Mouse (Mus musculus) left cerebral cortex, adult 2 months (tissue): Measurements from ENCODE around the gene Polr3e. TPM values are rescaled to one million over a fixed set of nuclear protein-coding genes. Genes with fewer than 3 reads are reported as not detected.
"Not testable (repeated sequence)": the region's sequence is repeated elsewhere in the genome, so short reads cannot be mapped to it uniquely, and the experiment has no call there.

ENCODE experiments used
- DNase-seq, 2 experiments: peaks; one replicate each; pipeline ENCODE4 v3.0.0; 2021 to 2022; ENCODE audit warnings: low spot score in 2 of 2, mixed read lengths in 1 of 2; ENCODE audit errors: extremely low spot score in 1 of 2
- H3K27ac ChIP-seq: fragments of 200-600 bp; 2 replicates; pipeline ENCODE4 v1.8.1; 2022
- H3K4me3 ChIP-seq: fragments of 200-600 bp; 2 replicates; pipeline ENCODE4 v1.8.1; 2022
- CTCF ChIP-seq: fragments of 200-600 bp; IDR thresholded peaks from 2 replicates; pipeline ENCODE4 v1.8.1; 2022; ENCODE audit warnings: antibody characterized with exemption, mild to moderate bottlenecking, moderate library complexity
- intact Hi-C: fragments of 180-260 bp; cut with DNase I; formaldehyde crosslinking; loops from one replicate; pipeline ENCODE4 v1.15.1; 2025
- total RNA-seq, 2 experiments: library from RNA; stranded (reverse); gene quantifications; 2 replicates each; pipeline ENCODE4 v1.2.3; 2021

Polr3e gene
- total RNA-seq, 2 experiments from 2014 or later = 26.4 to 27.8 TPM

DNA sequence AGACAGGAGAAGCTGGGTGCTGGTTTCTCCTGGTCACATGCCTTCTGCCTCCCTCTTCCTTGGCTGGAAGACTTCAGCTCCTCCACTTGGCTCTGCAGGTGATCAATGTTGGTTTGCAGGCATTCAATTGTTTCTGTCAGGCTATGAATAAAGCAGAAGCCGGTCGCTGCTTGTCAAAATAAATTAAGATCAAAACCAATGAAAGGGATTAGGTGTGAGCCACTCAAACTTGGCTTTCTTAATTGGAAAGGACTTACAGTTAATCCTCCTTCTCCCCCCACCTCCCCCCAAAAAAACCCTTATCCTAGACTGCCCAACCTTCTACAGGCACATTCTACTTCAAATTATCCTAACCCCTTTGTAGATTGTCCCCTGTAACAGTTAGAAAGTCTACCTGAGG lies 42.6 kb downstream of the Polr3e start:
- Histone ChIP-seq H3K27ac (no peak overlapping the region), H3K4me3 (no peak overlapping the region)
- DNase-seq = no peak
- TF ChIP-seq CTCF = no peak
- intact Hi-C loops = no loop called here

DNA sequence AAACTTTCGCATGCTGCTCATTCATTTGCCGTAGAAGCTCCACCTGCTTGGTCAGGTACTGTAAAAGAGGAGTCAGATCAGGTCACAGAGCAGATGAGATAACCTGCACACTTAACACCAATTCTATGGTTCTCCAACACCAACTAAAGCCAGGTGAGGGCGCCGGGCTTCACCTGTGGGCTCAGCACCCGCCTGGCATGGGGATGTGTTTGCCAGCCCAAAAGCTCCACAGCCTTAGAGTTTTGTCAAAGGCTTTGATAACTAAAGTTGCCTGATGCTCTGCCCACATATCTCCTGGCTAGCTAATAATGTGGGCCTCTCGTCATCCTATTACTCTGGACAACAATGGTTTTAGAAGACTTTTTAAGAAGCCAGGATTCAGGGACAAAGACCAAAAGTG lies 43.1 kb downstream of the Polr3e start:
- Histone ChIP-seq H3K27ac (no peak overlapping the region), H3K4me3 (no peak overlapping the region)
- DNase-seq = no peak
- intact Hi-C loops = no loop called here
- no peak; the same call in 1 of the 2 replicates for TF ChIP-seq CTCF

DNA sequence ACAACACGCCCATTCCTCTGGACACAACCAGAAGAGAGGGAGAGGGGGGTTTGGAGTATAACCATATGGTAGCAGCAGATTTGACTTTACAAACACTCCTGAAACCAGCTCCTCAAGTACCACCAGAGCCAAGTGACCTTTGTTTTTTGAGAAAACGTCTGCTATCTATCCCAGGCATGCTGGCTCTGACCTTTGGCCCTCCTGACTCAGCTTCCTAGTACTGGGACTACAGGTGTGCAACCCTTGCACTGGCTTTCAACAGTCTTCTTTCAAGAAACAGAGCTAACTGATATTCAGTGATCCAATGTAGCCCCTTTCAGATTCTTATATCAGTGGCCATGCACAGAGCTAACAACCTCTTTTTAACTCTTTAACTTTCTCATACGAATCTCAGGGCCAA lies 44.3 kb downstream of the Polr3e start:
- no peak overlapping the region for H3K27ac ChIP-seq
- no peak overlapping the region for H3K4me3 ChIP-seq
- DNase-seq = no peak
- intact Hi-C loops = no loop called here
- TF ChIP-seq CTCF = no peak

DNA sequence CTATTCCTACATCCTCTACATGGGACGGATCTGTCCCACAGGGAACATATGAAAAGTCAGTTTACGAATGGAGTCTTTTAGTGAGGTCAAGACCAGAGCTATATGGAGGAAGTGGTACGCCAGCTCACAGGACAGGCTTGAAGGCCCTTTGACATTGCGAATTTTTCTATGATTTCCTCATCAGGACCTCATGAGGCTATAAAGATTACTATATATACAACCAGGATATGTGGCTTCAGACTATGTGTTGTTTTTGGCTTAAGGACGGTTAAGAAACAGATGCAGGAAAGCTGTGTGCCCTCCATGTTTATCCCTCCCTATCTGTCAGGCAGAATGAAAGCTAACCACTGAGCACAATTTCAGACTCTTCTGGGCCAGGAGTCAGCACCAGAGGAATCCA lies 45.6 kb downstream of the Polr3e start:
- no peak for DNase-seq
- TF ChIP-seq CTCF = no peak
- intact Hi-C loops = no loop called here

DNA sequence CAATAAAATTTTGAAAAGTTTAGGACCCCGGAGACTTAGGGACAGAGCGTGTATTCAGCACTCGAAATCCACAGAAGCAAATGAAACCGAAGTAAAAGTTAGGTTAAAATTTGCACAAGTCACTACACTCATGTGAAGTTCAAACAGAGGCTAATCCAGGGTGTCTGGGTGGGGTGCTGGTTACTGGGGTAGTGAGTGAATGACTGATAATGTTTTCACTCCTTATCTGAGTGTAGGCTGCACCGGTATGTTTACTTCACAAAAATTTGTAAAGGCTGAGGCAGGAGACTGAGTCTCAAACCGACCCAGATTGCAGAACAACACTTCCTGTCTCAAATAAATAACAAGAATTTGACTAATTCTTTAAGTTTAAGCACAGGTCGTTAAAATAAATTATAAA lies 51.7 kb downstream of the Polr3e start:
- H3K27ac ChIP-seq = no peak overlapping the region
- TF ChIP-seq CTCF = no peak
- DNase-seq = no peak
- intact Hi-C loops = no loop called here
- no peak overlapping the region for H3K4me3 ChIP-seq

More for the DNA sequence above, 45.6 kb downstream of the Polr3e start:
- Histone ChIP-seq H3K4me3 (no peak overlapping the region), H3K27ac (no peak overlapping the region)

DNA sequence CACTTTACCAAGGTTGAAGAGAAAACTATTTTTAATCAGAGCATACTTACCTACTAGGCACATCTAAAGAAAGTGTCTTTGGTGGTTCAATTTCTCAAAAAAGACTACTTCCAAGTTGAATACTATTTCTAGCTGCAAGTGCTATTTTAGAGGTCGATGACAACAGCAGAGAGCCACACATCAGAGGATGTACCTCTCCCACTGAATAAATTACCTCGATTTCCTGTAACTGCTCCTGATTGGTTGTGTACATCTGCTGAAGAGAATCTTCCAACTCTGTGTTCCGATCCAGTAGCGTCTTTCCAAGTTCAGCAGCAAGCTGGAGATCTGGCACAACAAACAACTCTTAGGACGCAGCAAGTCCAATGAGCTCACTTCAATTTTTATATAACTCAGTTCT lies 52.6 kb downstream of the Polr3e start:
- Histone ChIP-seq H3K4me3 (no peak overlapping the region), H3K27ac (no peak overlapping the region)
- DNase-seq = no peak
- no peak for TF ChIP-seq CTCF
- intact Hi-C loops = no loop called here

DNA sequence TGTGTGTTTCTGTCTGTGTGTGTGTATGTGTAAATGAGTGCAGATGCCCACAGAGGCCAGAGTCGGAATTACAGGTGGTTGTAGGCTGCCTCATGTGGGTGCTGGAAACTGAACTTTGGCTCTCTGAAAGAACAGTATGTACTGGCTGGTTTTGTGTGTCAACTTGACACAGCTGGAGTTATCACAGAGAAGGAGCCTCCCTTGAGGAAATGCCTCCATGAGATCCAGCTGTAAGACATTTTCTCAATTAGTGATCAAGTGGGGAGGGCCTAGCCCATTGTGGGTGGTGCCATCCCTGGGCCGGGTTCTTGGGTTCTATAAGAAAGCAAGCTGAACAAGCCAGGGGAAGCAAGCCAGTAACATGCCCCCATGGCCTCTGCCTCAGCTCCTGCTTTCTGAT lies 54.9 kb downstream of the Polr3e start:
- H3K4me3 ChIP-seq, intact Hi-C loops, DNase-seq: not testable (repeated sequence)

DNA sequence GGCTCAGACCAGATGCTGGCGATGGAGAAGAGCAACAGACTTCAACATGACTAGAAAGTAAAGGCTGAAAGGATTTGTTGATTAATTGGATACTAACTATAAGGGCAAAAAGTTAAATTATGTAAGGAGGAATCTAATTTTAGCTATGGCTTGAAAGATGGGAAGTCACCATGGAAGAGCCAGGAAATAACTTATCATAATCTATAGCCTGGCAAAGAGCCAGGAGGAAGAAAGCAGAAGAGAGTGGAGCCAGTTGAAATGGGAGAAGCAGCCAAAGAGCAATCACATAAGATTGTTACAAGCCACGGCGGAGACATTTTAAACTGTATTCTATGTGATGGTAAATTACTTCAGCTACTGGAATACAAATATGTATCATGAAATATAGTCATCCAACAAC lies 56.5 kb downstream of the Polr3e start:
- TF ChIP-seq CTCF = no peak
- Histone ChIP-seq H3K27ac (no peak overlapping the region), H3K4me3 (no peak overlapping the region)
- no peak for DNase-seq
- intact Hi-C loops = no loop called here

More for the DNA sequence above, 54.9 kb downstream of the Polr3e start:
- not testable (repeated sequence) for H3K27ac ChIP-seq

DNA sequence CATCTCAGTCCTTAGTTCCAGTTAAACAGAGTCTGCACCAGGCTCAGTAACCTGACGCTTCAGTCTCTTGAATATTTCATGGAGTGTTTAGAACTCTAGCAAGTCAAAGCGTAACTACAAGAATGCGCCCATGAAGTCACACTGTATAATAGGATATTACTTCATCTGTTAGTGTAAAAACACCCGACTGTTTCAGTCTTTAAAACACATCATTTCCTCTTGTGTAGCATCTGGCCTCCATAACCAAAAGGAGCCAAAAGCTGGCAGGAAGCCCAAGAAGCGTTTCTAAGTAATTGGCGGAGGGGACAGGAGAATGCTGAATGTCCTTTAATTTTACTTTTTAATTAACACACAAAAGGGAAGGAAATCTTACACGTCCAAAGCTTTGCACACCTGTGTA lies 59.5 kb downstream of the Polr3e start:
- TF ChIP-seq CTCF = no peak
- intact Hi-C loops = no loop called here
- H3K27ac ChIP-seq = no peak overlapping the region

DNA sequence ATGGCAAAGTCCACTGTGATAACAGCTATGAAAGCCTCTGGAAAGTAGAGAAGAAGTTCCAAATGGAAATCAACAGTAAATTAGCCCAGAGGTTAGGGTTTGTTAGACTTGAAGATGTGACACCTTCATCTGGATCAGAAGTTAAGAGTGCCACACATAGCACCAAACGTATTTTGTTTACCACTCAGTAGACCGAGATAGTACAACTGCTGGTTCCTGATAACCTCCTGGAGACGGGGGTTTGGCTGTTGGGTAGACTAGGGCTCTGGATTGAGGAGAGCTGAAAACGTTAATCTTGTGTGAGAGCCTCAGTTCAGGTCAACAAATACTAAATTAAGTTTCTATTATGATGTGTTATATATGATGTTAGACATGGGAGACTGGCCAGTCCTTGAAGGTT lies 62.5 kb downstream of the Polr3e start:
- intact Hi-C loops = loop anchor here (5.0 kb wide), 1 partner anchor 52 kb away; the partner anchor contains the start of gene Mettl9
- no peak overlapping the region for H3K27ac ChIP-seq
- TF ChIP-seq CTCF = no peak
- H3K4me3 ChIP-seq = no peak overlapping the region
- DNase-seq = no peak

More for the DNA sequence above, 59.5 kb downstream of the Polr3e start:
- H3K4me3 ChIP-seq = no peak overlapping the region
- DNase-seq = no peak

DNA sequence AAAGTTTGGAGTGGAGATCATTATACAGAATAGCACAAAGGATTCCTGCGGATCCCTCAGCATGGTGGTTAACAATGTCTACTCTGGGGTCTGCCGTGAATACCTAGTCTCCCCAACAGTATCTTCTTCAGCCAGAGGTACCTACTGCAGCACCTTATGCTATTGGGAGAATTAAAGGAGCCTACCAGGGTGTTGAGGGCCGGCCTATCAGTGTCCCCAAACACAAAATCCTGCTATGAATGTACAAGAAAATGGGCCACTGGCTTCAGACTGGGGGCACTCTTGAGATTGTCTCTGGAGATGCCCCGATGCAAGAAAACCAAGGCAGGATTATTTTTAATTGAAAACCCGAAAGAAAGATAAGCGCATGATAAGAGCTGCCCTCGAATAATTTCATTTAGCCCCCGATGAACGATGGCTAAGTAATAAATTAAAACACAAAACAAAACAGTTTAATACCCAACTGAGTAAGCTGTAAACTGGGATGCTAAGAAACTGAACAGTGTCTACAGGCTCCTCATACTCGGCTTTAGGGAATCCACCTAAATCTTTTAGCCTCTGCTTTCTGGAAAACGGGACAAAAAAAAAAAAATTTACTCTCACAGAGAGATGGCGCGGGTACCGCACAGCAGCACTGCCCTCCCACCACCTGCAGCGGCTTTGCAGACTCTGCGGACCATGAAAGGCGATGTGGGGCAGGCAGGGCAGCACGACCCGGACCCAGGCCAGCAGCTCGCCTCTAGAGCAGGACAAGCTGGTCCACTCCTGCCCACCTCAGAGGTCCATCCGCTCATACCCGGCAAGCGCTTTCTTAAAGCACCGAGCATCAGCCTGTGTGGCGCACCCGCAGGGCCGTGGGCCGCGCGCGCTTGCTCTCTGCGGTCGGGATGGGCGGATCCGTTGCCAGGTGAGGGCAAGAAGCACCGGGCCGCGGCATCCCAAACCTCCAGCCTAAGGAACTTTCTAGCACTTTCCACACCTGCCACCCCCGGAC lies 63.7 kb downstream of the Polr3e start:
- peak overlapping the region; percentile 66 for H3K4me3 ChIP-seq
- no peak for TF ChIP-seq CTCF
- DNase-seq = peak; percentile 43 to 51
- H3K27ac ChIP-seq = 0 out of 2 replicates have a peak overlapping the region, but pooled peaks have one; percentile 12
- intact Hi-C loops = loop anchor here (5.0 kb wide), 1 partner anchor 51 kb away; the partner anchor contains the start of gene Mettl9

DNA sequence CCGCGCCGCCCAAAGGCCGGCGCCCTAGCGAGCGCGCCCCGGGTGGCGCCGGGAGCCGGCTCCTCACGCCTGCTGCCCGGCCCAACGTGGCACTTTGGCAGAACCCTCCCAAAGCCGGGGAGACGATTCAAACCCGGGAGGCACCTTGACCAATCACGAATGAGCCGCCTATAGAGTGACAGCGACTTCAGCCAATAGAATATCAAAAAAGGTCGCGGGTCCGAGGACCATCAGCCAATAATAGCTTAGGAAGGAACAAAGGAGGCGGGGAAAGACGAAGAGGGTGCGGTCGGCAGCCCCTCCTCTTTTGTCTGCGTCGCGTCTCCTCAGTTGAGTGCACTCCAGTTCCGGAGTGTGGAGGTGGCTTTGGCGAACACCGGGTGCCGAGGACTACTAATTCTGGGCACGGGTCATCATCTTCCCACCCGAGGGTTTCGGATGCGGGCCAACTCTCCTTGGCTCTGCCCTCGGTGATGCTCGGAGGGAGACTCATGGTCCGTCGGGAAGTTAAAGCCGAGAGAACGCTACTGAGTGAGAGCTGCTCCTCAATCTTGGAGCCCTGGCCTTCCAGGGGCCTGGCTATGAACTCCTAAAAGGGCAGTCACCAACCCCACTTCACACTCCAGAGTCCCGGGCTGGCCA lies 64.8 kb downstream of the Polr3e start, which contains the start of the genes Cdr2 and Mfsd13b:
TSS of gene Cdr2 (minus strand) at position 113 of the 642 bp plus-strand sequence.
TSS of gene Mfsd13b (plus strand) at position 310 of the 642 bp plus-strand sequence.
- Histone ChIP-seq H3K4me3 (peak within 1 kb of the TSS; percentile 66), H3K27ac (peak within 1 kb of the TSS; percentile 50; the same call in 1 of the 2 replicates)
- no peak for TF ChIP-seq CTCF
- peak; percentile 94 for DNase-seq
- intact Hi-C loops = loop anchor here (5.0 kb wide), 1 partner anchor 50 kb away; the partner anchor contains the start of gene Mettl9
